Mouse (Mus musculus) forebrain, embryonic 11.5 days (tissue): Measurements from ENCODE around the gene Ift81. TPM values are rescaled to one million over a fixed set of nuclear protein-coding genes. Genes with fewer than 3 reads are reported as not detected.

ENCODE experiments used
- ATAC-seq: fragments of 200-750 bp; cut with Nextera tagmentation; replicated peaks from 2 replicates; pipeline ENCODE4 v1.8.0; 2017; ENCODE audit warnings: moderate TSS enrichment; ENCODE audit not compliant: low FRiP score
- DNase-seq: peaks from one replicate; pipeline ENCODE4 v3.0.0-alpha.2; 2017; ENCODE audit warnings: low spot score
- H3K27ac ChIP-seq: fragments of 300-500 bp; sonication (generic); 2 replicates; pipeline ENCODE4 v1.5.1; 2014; ENCODE audit warnings: low read depth, low read length
- H3K27me3 ChIP-seq: fragments of 300-500 bp; sonication (generic); 2 replicates; pipeline ENCODE4 v1.6.1; 2014; ENCODE audit warnings: mild to moderate bottlenecking, low read length, mixed read lengths; ENCODE audit not compliant: control insufficient read depth, insufficient read depth
- H3K36me3 ChIP-seq: fragments of 300-500 bp; sonication (generic); 2 replicates; pipeline ENCODE4 v1.6.1; 2014; ENCODE audit warnings: mild to moderate bottlenecking, low read length, moderate library complexity, mixed read lengths; ENCODE audit not compliant: control insufficient read depth, insufficient read depth
- H3K4me1 ChIP-seq: fragments of 300-500 bp; sonication (generic); replicated peaks from 2 replicates; pipeline ENCODE4 v1.6.1; 2014; ENCODE audit warnings: low read length, mixed read lengths; ENCODE audit not compliant: control insufficient read depth, insufficient read depth
- H3K4me2 ChIP-seq: fragments of 300-500 bp; sonication (generic); 2 replicates; pipeline ENCODE4 v1.6.1; 2014; ENCODE audit warnings: low read depth, mild to moderate bottlenecking, low read length, moderate library complexity, mixed read lengths; ENCODE audit not compliant: severe bottlenecking
- H3K4me3 ChIP-seq: fragments of 300-500 bp; sonication (generic); 2 replicates; pipeline ENCODE4 v1.5.1; 2014; ENCODE audit warnings: low read depth, low read length
- H3K9ac ChIP-seq: fragments of 300-500 bp; sonication (generic); 2 replicates; pipeline ENCODE4 v1.6.1; 2014; ENCODE audit warnings: low read length
- H3K9me3 ChIP-seq: fragments of 300-500 bp; sonication (generic); 2 replicates; pipeline ENCODE4 v1.6.1; 2016; ENCODE audit warnings: low read length, mixed read lengths; ENCODE audit not compliant: control insufficient read depth
- WGBS: fragments of 180-500 bp; shearing (Covaris S2); extraction: QIAGEN DNeasy Blood & Tissue Kit; methylation state at CpG from one replicate; pipeline ENCODE4 v1.1.7; 2014; 5-methylcytosine and 5-hydroxymethylcytosine counted together
- polyA plus RNA-seq: library from polyadenylated mRNA; unstranded; fragments of >200 nt; fragmentation: Nextera tagmentation; extraction: Ambion mirVana; gene quantifications from 2 replicates; pipeline ENCODE4 v1.2.1, GENCODE M21; 2014

The Ift81 gene
- polyA plus RNA-seq, 1 experiment from 2014 or later = 49.4 TPM

GRCm38 (mm10) chr5:122502077-122502941, 112.0 kb downstream of the Ift81 start, which contains the start of gene Atp2a2:
Gene Atp2a2, minus strand, starts transcription at chr5:122502225.
- ATAC-seq (peak; percentile 90), DNase-seq (peak; percentile 97)
- H3K9me3 ChIP-seq = no peaks in the 10 kb centered on the region
- peaks cover 2% of the 10 kb centered on the region; the same call in 1 of the 2 replicates for H3K4me1 ChIP-seq
- H3K36me3 ChIP-seq = no peaks in the 10 kb centered on the region
- peak within 1 kb of the TSS; percentile 96 for H3K4me3 ChIP-seq
- peak within 1 kb of the TSS; percentile 96 for H3K27ac ChIP-seq
- WGBS = under 1% methylated on average over 67 of the region's 113 CpGs
- H3K9ac ChIP-seq = peak within 1 kb of the TSS; percentile 99
- peak within 1 kb of the TSS; percentile 77 for H3K4me2 ChIP-seq
- H3K27me3 ChIP-seq = no peaks in the 10 kb centered on the region

- no peaks in the 10 kb centered on the region for H3K9me3 ChIP-seq
- peaks cover 2% of the 10 kb centered on the region; the same call in 1 of the 2 replicates for H3K4me1 ChIP-seq
- peak overlapping the region; percentile 96 for H3K4me3 ChIP-seq
- ATAC-seq (peak; percentile 62), DNase-seq (peak; percentile 80)
- peak overlapping the region; percentile 69 for H3K4me2 ChIP-seq
- no peaks in the 10 kb centered on the region for H3K36me3 ChIP-seq
- WGBS = under 1% methylated on average over 106 of the region's 113 CpGs
- H3K27ac ChIP-seq = peak overlapping the region; percentile 96
- H3K9ac ChIP-seq = peak overlapping the region; percentile 99
- no peaks in the 10 kb centered on the region for H3K27me3 ChIP-seq
Measured at GRCm38 (mm10) chr5:122501101-122502076, 112.9 kb downstream of the Ift81 start.

- no peaks in the 10 kb centered on the region for H3K27me3 ChIP-seq
- no peak overlapping the region for H3K27ac ChIP-seq
- ATAC-seq = no peak
- 42% methylated on average over 5 of the region's 5 CpGs for WGBS
- H3K9me3 ChIP-seq = no peaks in the 10 kb centered on the region
- H3K4me2 ChIP-seq = peak overlapping the region; percentile 69
- H3K9ac ChIP-seq = peak overlapping the region; percentile 99
- H3K4me3 ChIP-seq = peak overlapping the region; percentile 96
- no peaks in the 10 kb centered on the region for H3K36me3 ChIP-seq
- H3K4me1 ChIP-seq = peaks cover 2% of the 10 kb centered on the region; the same call in 1 of the 2 replicates
- no peak for DNase-seq
Measured at GRCm38 (mm10) chr5:122500563-122500962, 113.8 kb downstream of the Ift81 start.

Other genes starting within 250 kb of the Ift81 start
- 65.0 and 77.7 TPM in 2 replicates for gene Gpn3, start 242.6 kb downstream of the Ift81 start, polyA plus RNA-seq
- gene Fam216a, start 242.2 kb downstream of the Ift81 start, polyA plus RNA-seq = 110 and 127 TPM in 2 replicates
- 64.5 and 71.2 TPM in 2 replicates for gene Arpc3, start 222.6 kb downstream of the Ift81 start, polyA plus RNA-seq
- 28.3 and 31.9 TPM in 2 replicates for gene Anapc7, start 192.8 kb downstream of the Ift81 start, polyA plus RNA-seq
- 58.7 and 60.6 TPM in 2 replicates for gene Atp2a2, start 112.3 kb downstream of the Ift81 start, polyA plus RNA-seq
- 0.32 and 0.77 TPM in 2 replicates for gene P2rx7, start 29.4 kb upstream of the Ift81 start, polyA plus RNA-seq
- gene P2rx4, start 93.0 kb upstream of the Ift81 start, polyA plus RNA-seq = 5.2 and 5.5 TPM in 2 replicates
- gene Camkk2, start 164.9 kb upstream of the Ift81 start, polyA plus RNA-seq = 24.4 and 26.3 TPM in 2 replicates
- 536 and 549 TPM in 2 replicates for gene Anapc5, start 206.8 kb upstream of the Ift81 start, polyA plus RNA-seq
- gene Rnf34, start 235.5 kb upstream of the Ift81 start, polyA plus RNA-seq = 51.1 and 53.2 TPM in 2 replicates